Mouse (Mus musculus) MEL (cell line): ENCODE measurements around the gene Tekt4. TPM values are rescaled to one million over a fixed set of nuclear protein-coding genes. Genes with fewer than 3 reads are reported as not detected.
A peak's percentile ranks its signal among the peaks of the same experiment; 100 is the strongest.

ENCODE experiments used
- DNase-seq: peaks from one replicate; pipeline ENCODE4 v3.0.0; 2011; ENCODE audit warnings: low read depth, low spot score
- H3K27ac ChIP-seq: 2 replicates; pipeline ENCODE4 v1.5.1; 2012; ENCODE audit warnings: low read depth, mild to moderate bottlenecking, control low read depth, low read length, moderate library complexity; ENCODE audit not compliant: control insufficient read depth
- H3K27me3 ChIP-seq, 2 experiments: fragments of 150-350 bp in 1 of 2; sonication (generic) in 1 of 2; 2 replicates each; pipeline ENCODE4 v1.6.1; 2012; ENCODE audit warnings: low read length in 2 of 2, mild to moderate bottlenecking in 2 of 2, improper control_type of control experiment in 1 of 2, moderate library complexity in 1 of 2; ENCODE audit not compliant: insufficient read depth in 2 of 2, control insufficient read depth in 1 of 2
- H3K36me3 ChIP-seq, 2 experiments: 2 replicates each; pipeline ENCODE4 v1.6.1; 2012 to 2014; ENCODE audit warnings: low read length in 2 of 2, improper control_type of control experiment in 1 of 2, inconsistent platforms in 1 of 2, mild to moderate bottlenecking in 1 of 2; ENCODE audit not compliant: insufficient read depth in 2 of 2, control insufficient read depth in 1 of 2
- H3K4me1 ChIP-seq, 2 experiments: fragments of 150-350 bp in 1 of 2; sonication (generic) in 1 of 2; 2 replicates each; pipeline ENCODE4 v1.6.1; 2012; ENCODE audit warnings: low read length in 2 of 2, improper control_type of control experiment in 1 of 2, mild to moderate bottlenecking in 1 of 2; ENCODE audit not compliant: insufficient read depth in 2 of 2, control insufficient read depth in 1 of 2
- H3K4me3 ChIP-seq, 2 experiments: fragments of 150-350 bp in 1 of 2; sonication (generic) in 1 of 2; 2 replicates each; pipeline ENCODE4 v1.5.1; 2012; ENCODE audit warnings: low read depth in 2 of 2, low read length in 2 of 2, mild to moderate bottlenecking in 2 of 2, moderate library complexity in 2 of 2, control low read depth in 1 of 2, improper control_type of control experiment in 1 of 2; ENCODE audit not compliant: control insufficient read depth in 1 of 2, insufficient read depth in 1 of 2
- H3K79me2 ChIP-seq: 2 replicates; pipeline ENCODE4 v1.6.1; 2012; ENCODE audit warnings: mild to moderate bottlenecking, low read length, moderate library complexity; ENCODE audit not compliant: control insufficient read depth, poor library complexity, insufficient read depth
- H3K9ac ChIP-seq: 2 replicates; pipeline ENCODE4 v1.6.1; 2012; ENCODE audit warnings: low read depth, mild to moderate bottlenecking, control low read depth, low read length, moderate library complexity; ENCODE audit not compliant: control insufficient read depth, poor library complexity, severe bottlenecking
- H3K9me3 ChIP-seq: fragments of 150-350 bp; sonication (generic); replicated peaks from 2 replicates; pipeline ENCODE4 v1.6.1; 2012; ENCODE audit warnings: mild to moderate bottlenecking, low read length, improper control_type of control experiment, moderate library complexity; ENCODE audit not compliant: insufficient read depth
- CHD2 ChIP-seq: IDR thresholded peaks from 2 replicates; pipeline ENCODE4 v1.6.1; 2011; ENCODE audit warnings: low read length, improper control_type of control experiment
- E2F4 ChIP-seq: IDR thresholded peaks from 2 replicates; pipeline ENCODE4 v1.6.1; 2011; ENCODE audit warnings: low read depth, low read length, improper control_type of control experiment, borderline replicate concordance
- ELF1 ChIP-seq: IDR thresholded peaks from 2 replicates; pipeline ENCODE4 v1.6.1; 2014; ENCODE audit warnings: low read depth, mild to moderate bottlenecking, inconsistent platforms, low read length, improper control_type of control experiment, moderate library complexity
- EP300 ChIP-seq, 2 experiments: IDR thresholded peaks; 2 replicates each; pipeline ENCODE4 v1.6.1; 2011; ENCODE audit warnings: improper control_type of control experiment in 2 of 2, low read length in 2 of 2, low read depth in 1 of 2, mild to moderate bottlenecking in 1 of 2
- ETS1 ChIP-seq: IDR thresholded peaks from 2 replicates; pipeline ENCODE4 v1.6.1; 2012; ENCODE audit warnings: low read depth, mild to moderate bottlenecking, inconsistent platforms, low read length, improper control_type of control experiment, moderate library complexity
- GABPA ChIP-seq: IDR thresholded peaks from 2 replicates; pipeline ENCODE4 v1.6.1; 2012; ENCODE audit warnings: low read depth, mild to moderate bottlenecking, inconsistent platforms, low read length, improper control_type of control experiment, moderate library complexity
- HCFC1 ChIP-seq: IDR thresholded peaks from 2 replicates; pipeline ENCODE4 v1.6.1; 2012; ENCODE audit warnings: low read depth, mild to moderate bottlenecking, inconsistent platforms, low read length, improper control_type of control experiment, moderate library complexity
- JUND ChIP-seq: IDR thresholded peaks from 2 replicates; pipeline ENCODE4 v1.6.1; 2011; ENCODE audit warnings: low read depth, mild to moderate bottlenecking, improper control_type of control experiment, low read length
- KAT2A ChIP-seq: conservative IDR thresholded peaks from 2 replicates; pipeline ENCODE4 v1.6.1; 2012; ENCODE audit warnings: low read depth, low read length, improper control_type of control experiment, inconsistent platforms
- MAFK ChIP-seq: IDR thresholded peaks from 2 replicates; pipeline ENCODE4 v1.6.1; 2011; ENCODE audit warnings: low read depth, mild to moderate bottlenecking, low read length, improper control_type of control experiment, borderline replicate concordance
- MAZ ChIP-seq: IDR thresholded peaks from 2 replicates; pipeline ENCODE4 v1.6.1; 2012; ENCODE audit warnings: low read depth, mild to moderate bottlenecking, inconsistent platforms, low read length, improper control_type of control experiment
- MEF2A ChIP-seq: IDR thresholded peaks from 2 replicates; pipeline ENCODE4 v1.6.1; 2014; ENCODE audit warnings: low read depth, mild to moderate bottlenecking, inconsistent platforms, low read length, improper control_type of control experiment; ENCODE audit not compliant: poor library complexity, insufficient replicate concordance, severe bottlenecking; ENCODE audit errors: extremely low read depth
- NELFE ChIP-seq: IDR thresholded peaks from 2 replicates; pipeline ENCODE4 v1.6.1; 2011; ENCODE audit warnings: low read depth, low read length, improper control_type of control experiment
- NRF1 ChIP-seq: IDR thresholded peaks from 2 replicates; pipeline ENCODE4 v1.6.1; 2014; ENCODE audit warnings: low read depth, mild to moderate bottlenecking, inconsistent platforms, low read length, improper control_type of control experiment, moderate library complexity; ENCODE audit not compliant: poor library complexity, insufficient read depth, severe bottlenecking
- POLR2AphosphoS2 ChIP-seq: IDR thresholded peaks from 2 replicates; pipeline ENCODE4 v1.6.1; 2011; ENCODE audit warnings: low read length, improper control_type of control experiment
- RAD21 ChIP-seq: IDR thresholded peaks from 2 replicates; pipeline ENCODE4 v1.6.1; 2011; ENCODE audit warnings: mild to moderate bottlenecking, low read depth, low read length, improper control_type of control experiment
- RCOR1 ChIP-seq: IDR thresholded peaks from 2 replicates; pipeline ENCODE4 v1.6.1; 2012; ENCODE audit warnings: low read depth, mild to moderate bottlenecking, inconsistent platforms, low read length, improper control_type of control experiment
- SIN3A ChIP-seq: IDR thresholded peaks from 2 replicates; pipeline ENCODE4 v1.6.1; 2012; ENCODE audit warnings: low read length, improper control_type of control experiment, inconsistent platforms
- SMC3 ChIP-seq: IDR thresholded peaks from 2 replicates; pipeline ENCODE4 v1.6.1; 2011; ENCODE audit warnings: low read depth, low read length, improper control_type of control experiment
- TCF12 ChIP-seq: IDR thresholded peaks from 2 replicates; pipeline ENCODE4 v1.6.1; 2014; ENCODE audit warnings: low read depth, mild to moderate bottlenecking, inconsistent platforms, low read length, improper control_type of control experiment, moderate library complexity
- USF2 ChIP-seq, 2 experiments: IDR thresholded peaks; 2 replicates each; pipeline ENCODE4 v1.6.1; 2011 to 2012; ENCODE audit warnings: improper control_type of control experiment in 2 of 2, low read length in 2 of 2, borderline replicate concordance in 1 of 2, inconsistent platforms in 1 of 2, low read depth in 1 of 2, mild to moderate bottlenecking in 1 of 2; ENCODE audit not compliant: insufficient read depth in 1 of 2
- ZC3H11A ChIP-seq: IDR thresholded peaks from 2 replicates; pipeline ENCODE4 v1.6.1; 2012; ENCODE audit warnings: low read depth, mild to moderate bottlenecking, inconsistent platforms, low read length, improper control_type of control experiment
- ZNF384 ChIP-seq: IDR thresholded peaks from 2 replicates; pipeline ENCODE4 v1.6.1; 2012; ENCODE audit warnings: low read depth, mild to moderate bottlenecking, inconsistent platforms, low read length, improper control_type of control experiment
- polyA plus RNA-seq, 2 experiments: library from polyadenylated mRNA; stranded (reverse) in 1 of 2; unstranded in 1 of 2; fragments of >175 nt in 1 of 2; fragments of >200 nt in 1 of 2; gene quantifications; 2 replicates each; pipeline versions ENCODE4 v1.2.1 to v1.2.4; 2012; ENCODE audit warnings: low replicate concordance in 2 of 2, low read depth in 1 of 2; ENCODE audit not compliant: insufficient read length in 2 of 2, insufficient read depth in 1 of 2, missing spikeins in 1 of 2
- total RNA-seq: library from RNA; depleted of rRNA; stranded (reverse); fragments of 300-350 nt; gene quantifications from 2 replicates; pipeline ENCODE4 v1.2.3, GENCODE M21; 2012

Gene Tekt4
- total and polyA plus RNA-seq, 3 experiments = not detected

- Histone ChIP-seq H3K27ac (no peak within 1 kb of the TSS), H3K9me3 (no peaks in the 10 kb centered on the region), H3K36me3 (no peaks in the 10 kb centered on the region), H3K27me3 (peaks cover 0 to 2% of the 10 kb centered on the region in 2 experiments; a peak in 1 of 4 replicates), H3K4me3 (no peak within 1 kb of the TSS), H3K9ac (no peak within 1 kb of the TSS), H3K79me2 (no peaks in the 10 kb centered on the region), H3K4me1 (no peaks in the 10 kb centered on the region)
- no peak for TF ChIP-seq ZC3H11A
- TF ChIP-seq GABPA = no peak
- no peak for TF ChIP-seq TCF12
- no peak for TF ChIP-seq NRF1
- no peak for TF ChIP-seq JUND
- TF ChIP-seq CHD2 = no peak
- TF ChIP-seq MEF2A = no peak
- TF ChIP-seq E2F4 = no peak
- no peak for DNase-seq
Observed at GRCm38 (mm10) chr17:25497013-25497412, 42.6 kb downstream of the Tekt4 start, which contains the start of gene Sstr5. Gene Sstr5, minus strand, starts transcription at chr17:25497288.

GRCm38 (mm10) chr17:25502599-25502998, 48.2 kb downstream of the Tekt4 start:
- Histone ChIP-seq H3K36me3 (no peaks in the 10 kb centered on the region), H3K4me3 (no peak overlapping the region), H3K9ac (no peak overlapping the region), H3K79me2 (no peaks in the 10 kb centered on the region), H3K27me3 (peaks cover 0 to 3% of the 10 kb centered on the region in 2 experiments; a peak in 2 of 4 replicates), H3K9me3 (no peaks in the 10 kb centered on the region), H3K4me1 (no peaks in the 10 kb centered on the region), H3K27ac (no peak overlapping the region)
- DNase-seq = no peak
- TF ChIP-seq E2F4 = no peak
- no peak for TF ChIP-seq POLR2AphosphoS2
- TF ChIP-seq ZC3H11A = no peak
- TF ChIP-seq ZNF384 = no peak
- no peak for TF ChIP-seq MAZ
- TF ChIP-seq ELF1 = no peak
- TF ChIP-seq KAT2A = no peak
- no peak for TF ChIP-seq RCOR1
- TF ChIP-seq TCF12 = no peak

- DNase-seq = peak; percentile 42
- H3K27me3 ChIP-seq = no peaks in the 10 kb centered on the region
- no peak for TF ChIP-seq MAFK
- no peak for TF ChIP-seq SIN3A
- no peak for TF ChIP-seq POLR2AphosphoS2
- TF ChIP-seq USF2 (IDR thresholded peaks at IDR 0.05; ENCODE audit: borderline replicate concordance in 1 of 2, insufficient read depth in 1 of 2, low read depth in 1 of 2, low read length in 2 of 2) = no peak
- no peak for TF ChIP-seq RCOR1
- peak; percentile 53 for TF ChIP-seq SMC3
- no peak for TF ChIP-seq EP300 (IDR thresholded peaks at IDR 0.05; ENCODE audit: low read depth in 1 of 2, low read length in 2 of 2)
- TF ChIP-seq KAT2A = no peak
- TF ChIP-seq E2F4 = no peak
- TF ChIP-seq TCF12 = no peak
- TF ChIP-seq ZC3H11A = peak; percentile 31
- TF ChIP-seq GABPA = no peak
- TF ChIP-seq ELF1 = no peak
- 0 out of 2 replicates have a peak, but pooled peaks have one; percentile 30 for TF ChIP-seq MAZ
- TF ChIP-seq ETS1 = no peak
- TF ChIP-seq NELFE = no peak
- TF ChIP-seq RAD21 = peak; percentile 65
- TF ChIP-seq HCFC1 = no peak
- TF ChIP-seq ZNF384 = no peak
Observed at GRCm38 (mm10) chr17:25507799-25508198, 53.4 kb downstream of the Tekt4 start.

More at GRCm38 (mm10) chr17:25507799-25508198, 53.4 kb downstream of the Tekt4 start:
- H3K9me3 ChIP-seq = no peaks in the 10 kb centered on the region
- no peak overlapping the region for H3K4me3 ChIP-seq
- no peak overlapping the region for H3K9ac ChIP-seq
- no peaks in the 10 kb centered on the region for H3K79me2 ChIP-seq
- no peak overlapping the region for H3K27ac ChIP-seq
- H3K4me1 ChIP-seq = no peaks in the 10 kb centered on the region
- no peaks in the 10 kb centered on the region for H3K36me3 ChIP-seq
